Mouse (Mus musculus) heart, postnatal 0 days (tissue): ENCODE measurements at regions not wholly inside any gene's neighbourhood (a gene's known extent, or its start where the extent isn't known, plus 50 kb on each side); places are given as distances from the start of the nearest gene placed in this dataset.

ENCODE experiments used
- CTCF ChIP-seq: IDR thresholded peaks from 2 replicates; pipeline ENCODE4 v1.5.1; 2016; ENCODE audit warnings: antibody characterized with exemption, control low read depth, low read depth
- EP300 ChIP-seq: IDR thresholded peaks from 2 replicates; pipeline ENCODE4 v1.6.1; 2016; ENCODE audit warnings: antibody characterized with exemption, low read depth

GRCm38 (mm10) chr4:4199309-4199708 is 122.0 kb upstream of the Sdr16c6 start:
- TF ChIP-seq CTCF = no peak
- no peak for TF ChIP-seq EP300
